Mouse (Mus musculus) thymus, adult 2 months (tissue): Measurements from ENCODE around the gene Acadvl. TPM values are rescaled to one million over a fixed set of nuclear protein-coding genes. Genes with fewer than 3 reads are reported as not detected.

ENCODE experiments used
- DNase-seq: peaks from one replicate; pipeline ENCODE4 v3.0.0; 2021
- H3K27ac ChIP-seq: fragments of 200-500 bp; 2 replicates; pipeline ENCODE4 v1.5.1; 2012; ENCODE audit warnings: low read length, control low read depth; ENCODE audit not compliant: control insufficient read depth, insufficient read depth
- H3K27me3 ChIP-seq: fragments of 200-500 bp; 2 replicates; pipeline ENCODE4 v1.6.1; 2012; ENCODE audit warnings: mild to moderate bottlenecking, low read length, moderate library complexity, mixed read lengths; ENCODE audit not compliant: control insufficient read depth, insufficient read depth
- H3K36me3 ChIP-seq: fragments of 200-500 bp; 2 replicates; pipeline ENCODE4 v1.6.1; 2012; ENCODE audit warnings: mild to moderate bottlenecking, low read length, moderate library complexity; ENCODE audit not compliant: control insufficient read depth, insufficient read depth
- H3K4me1 ChIP-seq: fragments of 200-500 bp; replicated peaks from 2 replicates; pipeline ENCODE4 v1.6.1; 2012; ENCODE audit warnings: low read length; ENCODE audit not compliant: control insufficient read depth, insufficient read depth
- H3K4me3 ChIP-seq: fragments of 200-500 bp; 2 replicates; pipeline ENCODE4 v1.5.1; 2012; ENCODE audit warnings: mild to moderate bottlenecking, low read length, control low read depth, moderate library complexity; ENCODE audit not compliant: control insufficient read depth, insufficient read depth
- CTCF ChIP-seq: fragments of 200-500 bp; IDR thresholded peaks from 2 replicates; pipeline ENCODE4 v1.5.1; 2012; ENCODE audit warnings: mild to moderate bottlenecking, control low read depth, low read length, moderate library complexity, borderline replicate concordance; ENCODE audit not compliant: control insufficient read depth, poor library complexity, insufficient read depth; ENCODE audit errors: extremely low read depth
- POLR2A ChIP-seq: fragments of 200-500 bp; IDR thresholded peaks from 2 replicates; pipeline ENCODE4 v1.6.1; 2012; ENCODE audit warnings: mild to moderate bottlenecking, low read length, control low read depth, moderate library complexity; ENCODE audit not compliant: control insufficient read depth, poor library complexity, insufficient read depth; ENCODE audit errors: extremely low read depth
- WGBS: fragments of 180-500 bp; shearing (Covaris S2); methylation state at CpG from one replicate; pipeline ENCODE4 v1.1.7; 2018; 5-methylcytosine and 5-hydroxymethylcytosine counted together
- polyA plus RNA-seq: library from polyadenylated mRNA; depleted of rRNA; stranded (reverse); fragments of >200 nt; gene quantifications from 2 replicates; pipeline ENCODE4 v1.2.3, GENCODE M21; 2012

The Acadvl gene
- polyA plus RNA-seq, 1 experiment: 110 TPM

DNA sequence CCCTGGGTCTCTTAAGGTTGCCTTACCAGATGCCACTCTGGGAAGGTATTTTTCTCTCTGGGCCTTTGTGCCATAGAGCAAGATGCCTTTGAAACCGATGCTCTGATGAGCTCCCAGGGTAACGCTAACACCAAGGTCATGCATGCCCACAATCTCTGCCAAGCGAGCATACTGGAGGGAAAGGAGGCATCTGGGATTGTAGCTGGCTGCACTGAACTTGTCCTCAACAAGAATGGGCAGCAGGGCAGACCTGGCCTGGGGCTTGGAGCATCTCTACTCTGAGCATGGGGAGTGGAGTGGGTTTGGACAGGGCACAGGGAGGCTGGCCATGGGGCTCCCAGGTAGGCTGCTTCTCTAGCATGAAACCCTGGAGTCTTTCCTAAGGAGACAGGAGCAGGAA is 1.8 kb downstream of the Acadvl start:
- peaks cover 19% of the 10 kb centered on the region for H3K4me1 ChIP-seq
- H3K27ac ChIP-seq: no peak overlapping the region
- H3K27me3 ChIP-seq: no peaks in the 10 kb centered on the region
- peaks cover 31% of the 10 kb centered on the region for H3K36me3 ChIP-seq
- no peak for DNase-seq
- WGBS: 96% methylated on average over 3 of the region's 3 CpGs
- TF ChIP-seq POLR2A (no peak), CTCF (no peak)
- H3K4me3 ChIP-seq: no peak overlapping the region

DNA sequence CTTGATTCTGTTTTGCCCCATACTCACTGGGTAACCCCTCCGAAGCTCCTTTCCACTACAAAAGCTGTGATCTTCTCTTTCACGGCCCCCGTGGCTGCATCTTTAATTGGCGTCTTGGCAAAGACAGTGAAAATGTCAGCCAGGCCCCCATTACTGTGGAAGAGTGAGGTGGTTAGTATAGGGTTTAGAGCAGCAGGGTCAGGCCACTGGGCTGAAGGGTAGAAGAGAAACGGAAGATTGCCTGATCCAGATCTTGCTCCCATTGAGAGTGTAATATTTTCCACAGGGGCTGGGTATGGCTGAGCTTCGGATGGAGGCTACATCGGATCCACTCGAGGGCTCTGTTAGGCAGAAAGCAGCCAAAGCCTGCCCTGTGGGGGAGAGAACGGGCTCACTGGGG is 2.3 kb downstream of the Acadvl start:
- peaks cover 36% of the 10 kb centered on the region for H3K36me3 ChIP-seq
- TF ChIP-seq CTCF: no peak
- TF ChIP-seq POLR2A: no peak
- DNase-seq: no peak
- H3K27me3 ChIP-seq: no peaks in the 10 kb centered on the region
- no peak overlapping the region for H3K4me3 ChIP-seq
- WGBS: 96% methylated on average over 9 of the region's 9 CpGs
- H3K27ac ChIP-seq: no peak overlapping the region
- peaks cover 16% of the 10 kb centered on the region for H3K4me1 ChIP-seq

DNA sequence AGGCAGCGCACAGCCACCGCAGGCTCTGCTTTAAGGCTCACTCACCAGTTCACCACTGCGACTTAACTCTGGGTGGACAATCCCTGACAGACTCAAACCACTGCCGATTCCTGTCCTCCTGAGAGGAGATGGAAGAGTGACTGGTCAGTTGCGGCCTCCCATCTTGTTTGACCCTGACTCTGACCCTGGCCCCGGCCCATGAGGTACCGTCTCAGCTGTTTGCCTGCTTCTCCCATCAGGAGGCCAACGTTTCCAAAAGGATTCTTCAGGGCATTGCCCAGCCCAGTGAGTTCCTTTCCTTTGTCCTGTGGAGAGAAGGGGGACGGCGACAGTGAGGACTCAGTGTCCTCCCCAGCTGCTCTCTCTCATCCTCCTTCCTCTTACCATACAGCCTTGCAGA is 4.2 kb downstream of the Acadvl start:
- Histone ChIP-seq H3K27ac (no peak overlapping the region), H3K4me1 (peaks cover 12% of the 10 kb centered on the region), H3K27me3 (no peaks in the 10 kb centered on the region), H3K36me3 (peaks cover 52% of the 10 kb centered on the region), H3K4me3 (no peak overlapping the region)
- WGBS: 97% methylated on average over 10 of the region's 10 CpGs
- no peak for DNase-seq
- TF ChIP-seq CTCF (no peak), POLR2A (no peak)

DNA sequence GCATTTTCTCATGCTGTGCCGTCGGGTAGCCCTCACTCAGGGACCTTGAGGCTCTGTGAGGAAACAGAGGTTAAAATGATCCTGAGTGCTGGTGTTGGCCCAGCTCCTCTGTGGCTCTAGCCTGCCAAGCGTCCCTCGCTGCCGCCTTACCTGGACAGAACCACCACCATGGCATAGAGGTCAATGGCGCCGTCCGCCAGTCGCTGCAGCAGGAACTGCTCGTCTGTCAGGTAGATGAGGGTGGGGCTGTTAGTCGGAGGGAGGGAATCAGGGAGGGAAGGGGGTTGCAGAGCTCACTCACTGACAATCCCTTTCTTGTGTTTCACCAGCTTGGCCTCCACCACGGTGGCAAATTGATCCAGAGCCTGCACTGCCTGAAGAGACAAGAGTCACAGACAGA is 4.7 kb downstream of the Acadvl start:
- DNase-seq: no peak
- H3K36me3 ChIP-seq: peaks cover 54% of the 10 kb centered on the region
- 96% methylated on average over 12 of the region's 12 CpGs for WGBS

DNA sequence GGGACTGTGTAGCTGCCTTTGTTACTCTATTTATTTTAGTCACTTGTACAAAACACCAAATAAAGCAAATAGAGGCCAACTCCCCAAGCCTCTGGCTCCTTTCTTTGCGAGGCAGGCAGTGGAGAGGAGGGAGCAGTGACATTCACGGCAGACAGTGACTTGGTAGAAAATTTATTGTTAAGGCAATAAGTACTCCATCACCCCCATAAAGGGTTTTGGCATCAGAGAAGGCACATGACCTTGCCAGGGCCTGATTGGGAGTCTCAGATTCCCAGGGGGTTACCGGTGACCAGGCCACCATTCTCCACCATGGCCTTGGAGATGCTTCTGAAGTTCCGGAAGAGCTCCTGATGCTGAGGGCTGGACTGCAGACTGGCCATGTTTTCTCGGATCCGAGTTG is 5.2 kb downstream of the Acadvl start:
- no peak for DNase-seq
- Histone ChIP-seq H3K4me1 (peaks cover 18% of the 10 kb centered on the region), H3K27ac (no peak overlapping the region), H3K27me3 (no peaks in the 10 kb centered on the region), H3K36me3 (peaks cover 54% of the 10 kb centered on the region), H3K4me3 (no peak overlapping the region)
- TF ChIP-seq CTCF (no peak), POLR2A (no peak)
- WGBS: 95% methylated on average over 6 of the region's 6 CpGs

More for the DNA sequence above, 4.7 kb downstream of the Acadvl start:
- no peak overlapping the region for H3K27ac ChIP-seq
- H3K27me3 ChIP-seq: no peaks in the 10 kb centered on the region
- H3K4me3 ChIP-seq: no peak overlapping the region
- TF ChIP-seq POLR2A: no peak
- no peak for TF ChIP-seq CTCF
- H3K4me1 ChIP-seq: peaks cover 15% of the 10 kb centered on the region

DNA sequence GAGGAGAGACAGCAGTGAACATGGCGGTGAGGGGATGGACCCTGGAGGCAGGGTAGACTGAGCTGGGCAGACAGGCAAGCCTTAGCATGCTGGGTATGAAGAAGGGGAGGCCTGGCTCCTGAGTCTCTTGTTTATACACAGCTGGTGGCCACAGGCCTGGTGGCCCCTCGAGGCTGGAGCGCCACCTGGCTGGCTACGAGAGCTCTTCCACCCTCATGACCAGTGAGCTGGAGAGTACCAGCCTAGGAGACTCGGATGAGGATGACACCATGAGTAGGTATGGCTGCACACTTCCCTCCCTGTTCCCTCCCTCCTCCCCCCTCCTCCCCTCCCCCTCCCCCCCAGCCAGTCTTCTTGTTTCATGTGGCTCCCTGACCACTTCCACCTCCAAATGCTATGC is 9.7 kb downstream of the Acadvl start:
- no peak overlapping the region for H3K4me3 ChIP-seq

DNA sequence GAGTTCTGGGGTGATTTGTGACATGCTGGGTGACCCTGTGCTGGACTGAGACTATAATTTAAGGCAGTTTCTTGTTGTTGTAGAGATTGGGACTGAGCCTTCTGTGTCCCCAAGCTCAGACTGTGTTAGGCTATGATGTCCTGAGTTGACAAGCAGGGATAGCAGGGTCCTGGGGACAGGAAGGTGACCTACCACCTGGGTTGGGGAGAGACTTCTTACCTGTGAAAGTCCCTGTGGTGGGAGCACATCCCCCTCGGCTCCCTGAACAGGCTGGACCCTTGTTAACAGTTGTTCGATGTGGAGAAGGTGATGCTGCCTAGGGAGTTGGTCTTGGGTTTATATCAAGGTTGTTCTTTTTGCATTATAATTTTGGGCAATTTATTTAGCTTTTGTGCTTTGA is 12.7 kb downstream of the Acadvl start:
- no peaks in the 10 kb centered on the region for H3K27me3 ChIP-seq
- no peak for DNase-seq
- H3K4me3 ChIP-seq: no peak overlapping the region
- peaks cover 22% of the 10 kb centered on the region for H3K4me1 ChIP-seq
- H3K27ac ChIP-seq: no peak overlapping the region
- H3K36me3 ChIP-seq: peaks cover 31% of the 10 kb centered on the region
- TF ChIP-seq POLR2A: no peak
- WGBS: 95% methylated on average over 2 of the region's 2 CpGs

More for the DNA sequence above, 9.7 kb downstream of the Acadvl start:
- Histone ChIP-seq H3K27me3 (no peaks in the 10 kb centered on the region), H3K27ac (no peak overlapping the region), H3K36me3 (peaks cover 43% of the 10 kb centered on the region), H3K4me1 (peaks cover 17% of the 10 kb centered on the region)
- WGBS: 37% methylated on average over 5 of the region's 5 CpGs
- TF ChIP-seq POLR2A: no peak
- TF ChIP-seq CTCF: peak; percentile 47; the same call in 1 of the 2 replicates
- DNase-seq: peak; percentile 53
